Mouse (Mus musculus) cerebellum, adult 2 months (tissue): Measurements from ENCODE around the gene Col15a1.

Source experiments
- CTCF ChIP-seq: fragments of 200-500 bp; IDR thresholded peaks from 2 replicates; pipeline ENCODE4 v1.5.1; 2011; ENCODE audit warnings: low read depth, mild to moderate bottlenecking, control low read depth, low read length, moderate library complexity, borderline replicate concordance; ENCODE audit not compliant: insufficient read depth
- POLR2A ChIP-seq: fragments of 200-500 bp; IDR thresholded peaks from 2 replicates; pipeline ENCODE4 v1.6.1; 2011; ENCODE audit warnings: low read length, control low read depth, borderline replicate concordance; ENCODE audit not compliant: insufficient read depth

GRCm38 (mm10) chr4:47225920-47226319, 18.0 kb downstream of the Col15a1 start:
- no peak for TF ChIP-seq CTCF
- TF ChIP-seq POLR2A, result no peak
